Comparison of ENCODE assay signal across 24 mouse cellular contexts in genomic region chr5:148972167-148972566, GRCm38 (mm10). TPM values are rescaled to one million over a fixed set of nuclear protein-coding genes. Genes with fewer than 3 reads are reported as not detected.
DNase-seq lines count a peak whose midpoint lies in the region; ATAC-seq and TF ChIP-seq lines count a peak whose summit lies in the region.
"Had no signal": no experiment of that assay in that cellular context is flagged by ENCODE, and none has a peak within 500 bp of the region (broad histone marks: within the 10 kb centered on the region; RNA-seq: fewer than 3 reads in every experiment).

No protein-coding gene starts in this region.

- H3K27ac ChIP-seq in kidney, adult 2 months (ENCODE audit: insufficient read depth, low read depth, low read length) = no peak overlapping the region; the same call in 1 of the 2 replicates
- H3K27ac ChIP-seq in kidney, embryonic 15.5 days = no peak overlapping the region
- H3K27ac ChIP-seq in limb, embryonic 12.5 days = 0 out of 2 replicates have a peak overlapping the region, but pooled peaks have one; percentile 18
- no peak overlapping the region for H3K27ac ChIP-seq in limb, embryonic 10.5 days
- no peak overlapping the region for H3K27ac ChIP-seq in neural tube, embryonic 11.5 days (ENCODE audit: low read depth, low read length)
- no peak overlapping the region for H3K27ac ChIP-seq in neural tube, embryonic 15.5 days (replicated peaks)
- H3K27ac ChIP-seq: embryonic facial prominence, embryonic 13.5 days; embryonic facial prominence, embryonic 15.5 days; forebrain, embryonic 10.5 days; forebrain, embryonic 12.5 days had no signal

- no peak for ATAC-seq in kidney, embryonic 15.5 days (replicated peaks; ENCODE audit: low FRiP score)
- ATAC-seq in limb, embryonic 12.5 days (ENCODE audit: insufficient number of reproducible peaks, insufficient read depth, low FRiP score, low TSS enrichment, low read depth) = no peak
- ATAC-seq in neural tube, embryonic 11.5 days (ENCODE audit: insufficient read depth, low FRiP score, low TSS enrichment) = no peak
- no peak for ATAC-seq in neural tube, embryonic 15.5 days (ENCODE audit: low FRiP score)

- WGBS in kidney, adult 2 months = 62% methylated on average over 8 of the region's 8 CpGs
- 88% methylated on average over 8 of the region's 8 CpGs for WGBS in kidney, embryonic 15.5 days
- 85% methylated on average over 8 of the region's 8 CpGs for WGBS in limb, embryonic 12.5 days
- 91% methylated on average over 8 of the region's 8 CpGs for WGBS in limb, embryonic 10.5 days
- 93% methylated on average over 8 of the region's 8 CpGs for WGBS in neural tube, embryonic 11.5 days
- WGBS in neural tube, embryonic 15.5 days = 94% methylated on average over 8 of the region's 8 CpGs

- no peak overlapping the region for H3K4me2 ChIP-seq in kidney, embryonic 15.5 days
- no peak overlapping the region for H3K4me2 ChIP-seq in limb, embryonic 12.5 days
- H3K4me2 ChIP-seq in neural tube, embryonic 11.5 days (ENCODE audit: low read depth) = no peak overlapping the region
- H3K4me2 ChIP-seq in neural tube, embryonic 15.5 days = no peak overlapping the region
- H3K4me2 ChIP-seq: embryonic facial prominence, embryonic 15.5 days; forebrain, embryonic 12.5 days had no signal

- DNase-seq in kidney, adult 2 months = peak; percentile 60
- no peak for DNase-seq in limb, embryonic 10.5 days (ENCODE audit: low spot score)
- DNase-seq in neural tube, embryonic 11.5 days (ENCODE audit: low spot score) = peak; percentile 1
- DNase-seq: adrenal gland, adult 2 months; adrenal gland, postnatal 10 days; adrenal gland, postnatal 25 days; cerebellum, adult 11 months; cerebellum, adult 18-20 months; cerebellum, adult 8-10 months; cerebellum, adult 9-11 months; cerebellum, postnatal 36 days; embryo, embryonic 11 days had no signal

- no peaks in the 10 kb centered on the region for H3K27me3 ChIP-seq in kidney, adult 2 months (replicated peaks; ENCODE audit: control insufficient read depth, insufficient read depth, low read length)
- H3K27me3 ChIP-seq in kidney, embryonic 15.5 days = no peaks in the 10 kb centered on the region
- H3K27me3 ChIP-seq in limb, embryonic 12.5 days = no peaks in the 10 kb centered on the region
- H3K27me3 ChIP-seq in limb, embryonic 10.5 days (ENCODE audit: low read depth, poor library complexity, severe bottlenecking) = no peaks in the 10 kb centered on the region
- no peaks in the 10 kb centered on the region for H3K27me3 ChIP-seq in neural tube, embryonic 11.5 days (ENCODE audit: control insufficient read depth, insufficient read depth, low read length)
- no peaks in the 10 kb centered on the region for H3K27me3 ChIP-seq in neural tube, embryonic 15.5 days (replicated peaks)
- H3K27me3 ChIP-seq: embryonic facial prominence, embryonic 13.5 days; embryonic facial prominence, embryonic 15.5 days; forebrain, embryonic 12.5 days had no signal

- no peak overlapping the region for H3K4me3 ChIP-seq in kidney, adult 2 months (ENCODE audit: insufficient read depth, low read depth, low read length)
- no peak overlapping the region for H3K4me3 ChIP-seq in kidney, embryonic 15.5 days (replicated peaks)
- H3K4me3 ChIP-seq in limb, embryonic 12.5 days (replicated peaks) = no peak overlapping the region
- no peak overlapping the region for H3K4me3 ChIP-seq in limb, embryonic 10.5 days
- no peak overlapping the region for H3K4me3 ChIP-seq in neural tube, embryonic 11.5 days (ENCODE audit: low read depth, low read length)
- no peak overlapping the region for H3K4me3 ChIP-seq in neural tube, embryonic 15.5 days (replicated peaks)
- H3K4me3 ChIP-seq: embryonic facial prominence, embryonic 13.5 days; embryonic facial prominence, embryonic 15.5 days; erythroblast, embryonic 14.5 days; forebrain, embryonic 10.5 days; forebrain, embryonic 12.5 days had no signal

- H3K36me3 ChIP-seq in kidney, adult 2 months (ENCODE audit: control insufficient read depth, insufficient read depth, low read length) = no peaks in the 10 kb centered on the region
- H3K36me3 ChIP-seq in kidney, embryonic 15.5 days = no peaks in the 10 kb centered on the region
- H3K36me3 ChIP-seq in limb, embryonic 12.5 days = no peaks in the 10 kb centered on the region
- no peaks in the 10 kb centered on the region for H3K36me3 ChIP-seq in limb, embryonic 10.5 days
- no peaks in the 10 kb centered on the region for H3K36me3 ChIP-seq in neural tube, embryonic 11.5 days (ENCODE audit: control insufficient read depth, insufficient read depth, low read length)
- no peaks in the 10 kb centered on the region for H3K36me3 ChIP-seq in neural tube, embryonic 15.5 days
- H3K36me3 ChIP-seq: embryonic facial prominence, embryonic 13.5 days; embryonic facial prominence, embryonic 15.5 days; forebrain, embryonic 10.5 days; forebrain, embryonic 12.5 days had no signal

- no peak for TF ChIP-seq CTCF in kidney, adult 2 months (conservative IDR thresholded peaks at IDR 0.05; ENCODE audit: insufficient read depth, insufficient read length, low read depth, low read length)

- H3K9ac ChIP-seq in kidney, embryonic 15.5 days = no peak overlapping the region
- H3K9ac ChIP-seq in limb, embryonic 12.5 days (replicated peaks) = no peak overlapping the region
- H3K9ac ChIP-seq in neural tube, embryonic 11.5 days (ENCODE audit: low read length) = no peak overlapping the region
- no peak overlapping the region for H3K9ac ChIP-seq in neural tube, embryonic 15.5 days (replicated peaks)
- H3K9ac ChIP-seq: embryonic facial prominence, embryonic 13.5 days; embryonic facial prominence, embryonic 15.5 days; forebrain, embryonic 12.5 days had no signal

- no peak for TF ChIP-seq POLR2A in kidney, adult 2 months (IDR thresholded peaks at IDR 0.05; ENCODE audit: low read depth, low read length)

- peaks cover 18% of the 10 kb centered on the region for H3K4me1 ChIP-seq in kidney, adult 2 months (ENCODE audit: control insufficient read depth, insufficient read depth, low read length)
- H3K4me1 ChIP-seq in kidney, embryonic 15.5 days = peaks cover 36% of the 10 kb centered on the region
- H3K4me1 ChIP-seq in limb, embryonic 12.5 days (replicated peaks) = peaks cover 39% of the 10 kb centered on the region
- peaks cover 43% of the 10 kb centered on the region for H3K4me1 ChIP-seq in limb, embryonic 10.5 days
- H3K4me1 ChIP-seq in neural tube, embryonic 11.5 days (ENCODE audit: control insufficient read depth, insufficient read depth, low read length) = no peaks in the 10 kb centered on the region
- peaks cover 13% of the 10 kb centered on the region for H3K4me1 ChIP-seq in neural tube, embryonic 15.5 days

- H3K9me3 ChIP-seq in kidney, embryonic 15.5 days (replicated peaks) = no peaks in the 10 kb centered on the region
- H3K9me3 ChIP-seq in limb, embryonic 12.5 days = no peaks in the 10 kb centered on the region
- no peaks in the 10 kb centered on the region for H3K9me3 ChIP-seq in limb, embryonic 10.5 days (replicated peaks)
- H3K9me3 ChIP-seq in neural tube, embryonic 11.5 days (ENCODE audit: control insufficient read depth, low read length) = no peaks in the 10 kb centered on the region
- H3K9me3 ChIP-seq in neural tube, embryonic 15.5 days (replicated peaks) = no peaks in the 10 kb centered on the region
- H3K9me3 ChIP-seq: embryonic facial prominence, embryonic 13.5 days; embryonic facial prominence, embryonic 15.5 days; forebrain, embryonic 10.5 days; forebrain, embryonic 12.5 days had no signal

RNA-seq across cellular contexts. Expression of gene Gm42791, which starts 22.8 kb away (rescaled TPM):
- not detected in 2 replicates for polyA plus RNA-seq in kidney, adult 2 months (2012; rRNA removed)
- 3.2 TPM in 1 of 2 replicates, not detected in the other for polyA plus RNA-seq in kidney, embryonic 15.5 days (2015; fragmentation: Nextera tagmentation; extraction: Ambion mirVana)
- 0.99 and 2.6 TPM in 2 replicates for polyA plus RNA-seq in limb, embryonic 12.5 days (2016; fragmentation: Nextera tagmentation; extraction: Ambion mirVana)
- polyA plus RNA-seq in limb, embryonic 10.5 days (2016; fragmentation: Nextera tagmentation; extraction: Ambion mirVana) = 0.85 TPM in 1 of 2 replicates, not detected in the other
- 0.50 and 2.0 TPM in 2 replicates for polyA plus RNA-seq in neural tube, embryonic 11.5 days (2014; fragmentation: Nextera tagmentation; extraction: Ambion mirVana)
- 3.4 and 5.4 TPM in 2 replicates for polyA plus RNA-seq in neural tube, embryonic 15.5 days (2015; fragmentation: Nextera tagmentation; extraction: Ambion mirVana)
- polyA plus RNA-seq: adrenal gland, adult 2 months; brain, embryonic 14.5 days; C2C12; embryonic facial prominence, embryonic 11.5 days; forebrain, embryonic 14.5 days had no signal

RNA-seq across cellular contexts. Expression of gene Katnal1, which starts 43.0 kb away (rescaled TPM):
- 6.6 and 7.5 TPM in 2 replicates for polyA plus RNA-seq in kidney, adult 2 months (2012; rRNA removed)
- polyA plus RNA-seq in kidney, embryonic 15.5 days (2015; fragmentation: Nextera tagmentation; extraction: Ambion mirVana) = 10.1 and 13.7 TPM in 2 replicates
- 24.7 and 29.1 TPM in 2 replicates for polyA plus RNA-seq in limb, embryonic 12.5 days (2016; fragmentation: Nextera tagmentation; extraction: Ambion mirVana)
- 15.4 and 19.3 TPM in 2 replicates for polyA plus RNA-seq in limb, embryonic 10.5 days (2016; fragmentation: Nextera tagmentation; extraction: Ambion mirVana)
- polyA plus RNA-seq in neural tube, embryonic 11.5 days (2014; fragmentation: Nextera tagmentation; extraction: Ambion mirVana) = 23.4 and 34.1 TPM in 2 replicates
- polyA plus RNA-seq in neural tube, embryonic 15.5 days (2015; fragmentation: Nextera tagmentation; extraction: Ambion mirVana) = 33.0 and 35.1 TPM in 2 replicates
